Mouse (Mus musculus): ENCODE measurements around the gene Rnf223. TPM values are rescaled to one million over a fixed set of nuclear protein-coding genes. Genes with fewer than 3 reads are reported as not detected.

Gene Rnf223
- polyA plus RNA-seq, 1 experiment: 0.26 TPM

DNA sequence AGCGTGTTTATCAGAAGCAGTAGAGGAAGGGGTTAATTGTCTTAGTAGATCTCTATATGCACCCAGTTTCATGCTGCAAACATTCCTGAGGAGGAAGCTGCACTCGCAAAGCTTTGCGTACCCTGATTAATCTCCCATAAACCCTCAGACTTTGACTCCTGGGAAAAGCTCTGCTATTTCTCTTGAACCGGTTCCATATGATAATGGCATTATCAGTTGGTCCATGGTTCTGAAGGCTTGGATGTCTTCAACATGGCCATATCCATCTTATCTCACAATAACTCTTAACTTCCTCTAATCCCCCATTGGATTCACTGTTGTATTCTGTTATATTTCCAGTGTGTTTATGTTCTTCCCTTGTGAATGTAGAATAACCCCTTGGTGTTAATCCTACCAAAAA is 27.0 kb upstream of the Rnf223 start:
- TF ChIP-seq TCF12 (IDR thresholded peaks at IDR 0.05; ENCODE audit: insufficient read depth, poor library complexity, severe bottlenecking): no peak
- TF ChIP-seq MYOD1 (IDR thresholded peaks at IDR 0.05; ENCODE audit: control insufficient read depth in 1 of 3, insufficient read length in 2 of 3, low read depth in 2 of 3): no peak
- TF ChIP-seq MAX (IDR thresholded peaks at IDR 0.05; ENCODE audit: low read depth): no peak
- TF ChIP-seq MYOG (IDR thresholded peaks at IDR 0.05; ENCODE audit: control insufficient read depth in 1 of 3, insufficient read depth in 1 of 3, insufficient read length in 2 of 3, low read depth in 2 of 3): no peak
- TF ChIP-seq E2F4 (IDR thresholded peaks at IDR 0.05; ENCODE audit: insufficient read depth): no peak
- no peak for TF ChIP-seq SRF (IDR thresholded peaks at IDR 0.05; ENCODE audit: control insufficient read depth, insufficient read length, low read depth)
- TF ChIP-seq USF1 (IDR thresholded peaks at IDR 0.05; ENCODE audit: low read depth): no peak
- TF ChIP-seq TCF3 (IDR thresholded peaks at IDR 0.05; ENCODE audit: insufficient read length, low read depth): no peak
- no peak for TF ChIP-seq POLR2A (IDR thresholded peaks at IDR 0.05; ENCODE audit: insufficient read length, low read depth)
- no peak for TF ChIP-seq CEBPB (IDR thresholded peaks at IDR 0.05; ENCODE audit: insufficient read depth, poor library complexity, severe bottlenecking)
- no peak for TF ChIP-seq REST (IDR thresholded peaks at IDR 0.05; ENCODE audit: insufficient read depth, insufficient read length)
- TF ChIP-seq POLR2AphosphoS2 (IDR thresholded peaks at IDR 0.05; ENCODE audit: insufficient read length, low read depth): no peak
- no peaks in the 10 kb centered on the region for H3K79me2 ChIP-seq (ENCODE audit: control insufficient read depth, insufficient read depth)
- no peak overlapping the region for H3K4me2 ChIP-seq (ENCODE audit: low read depth)

DNA sequence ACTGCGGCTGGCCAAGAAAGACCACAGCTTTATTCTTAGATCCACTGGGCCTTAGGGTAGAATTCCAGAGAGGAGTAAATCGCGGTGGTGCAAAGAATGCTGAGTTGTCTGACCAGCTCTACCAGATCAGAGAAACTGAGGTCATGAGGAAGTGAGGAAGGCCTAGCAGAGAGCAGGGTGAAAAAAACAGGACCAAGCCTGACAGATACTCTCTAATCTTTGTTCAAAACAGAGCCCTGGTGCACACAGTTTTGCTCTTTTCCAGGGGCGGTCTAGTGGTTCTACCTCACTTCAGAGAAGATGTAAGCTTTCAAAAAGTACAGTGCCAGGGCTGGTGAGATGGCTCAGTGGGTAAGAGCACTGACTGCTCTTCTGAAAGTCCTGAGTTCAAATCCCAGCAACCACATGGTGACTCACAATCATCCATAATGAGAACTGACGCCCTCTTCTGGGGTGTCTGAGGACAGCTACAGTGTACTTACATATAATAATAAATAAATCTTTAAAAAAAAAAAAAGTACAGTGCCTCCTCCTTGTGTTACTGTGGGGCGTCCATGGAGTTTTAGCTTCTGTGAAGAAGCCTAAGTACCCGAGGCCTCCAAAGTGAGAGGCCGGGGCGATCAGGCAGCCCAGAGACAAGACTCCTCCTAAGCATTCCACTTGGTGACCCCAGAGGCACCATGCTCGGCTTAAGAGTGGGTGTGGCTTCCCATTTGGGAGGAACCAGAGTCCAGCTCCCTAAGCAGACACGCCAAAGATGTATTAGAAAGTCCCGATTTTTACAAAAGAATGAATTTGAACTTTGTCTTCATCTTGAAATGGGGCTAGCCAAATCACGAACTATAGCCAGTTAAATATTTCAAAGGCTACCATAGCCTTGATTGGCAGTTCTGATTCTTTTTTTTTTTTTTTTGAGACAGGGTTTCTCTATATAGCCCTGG is 21.4 kb upstream of the Rnf223 start:
- Histone ChIP-seq H3K27me3 (ENCODE audit: control insufficient read depth, insufficient read depth, insufficient read length) (no peaks in the 10 kb centered on the region), H3K79me2 (ENCODE audit: control insufficient read depth, insufficient read depth) (peaks cover 16% of the 10 kb centered on the region), H3K4me2 (ENCODE audit: low read depth) (peak overlapping the region; percentile 83), H3ac (ENCODE audit: control insufficient read depth, insufficient read length) (no peak overlapping the region), H3K4me3 (peak overlapping the region; percentile 70), H3K36me3 (ENCODE audit: control insufficient read depth, insufficient read depth) (no peaks in the 10 kb centered on the region)
- TF ChIP-seq MYOD1 (IDR thresholded peaks at IDR 0.05; ENCODE audit: control insufficient read depth in 1 of 3, insufficient read length in 2 of 3, low read depth in 2 of 3): no peak
- TF ChIP-seq SRF (IDR thresholded peaks at IDR 0.05; ENCODE audit: control insufficient read depth, insufficient read length, low read depth): no peak
- no peak for TF ChIP-seq MAX (IDR thresholded peaks at IDR 0.05; ENCODE audit: low read depth)
- TF ChIP-seq POLR2A (IDR thresholded peaks at IDR 0.05; ENCODE audit: insufficient read length, low read depth): no peak
- no peak for TF ChIP-seq MYOG (IDR thresholded peaks at IDR 0.05; ENCODE audit: control insufficient read depth in 1 of 3, insufficient read depth in 1 of 3, insufficient read length in 2 of 3, low read depth in 2 of 3)

More for the DNA sequence above, 27.0 kb upstream of the Rnf223 start:
- no peaks in the 10 kb centered on the region for H3K36me3 ChIP-seq (ENCODE audit: control insufficient read depth, insufficient read depth)
- H3K4me3 ChIP-seq: no peak overlapping the region
- H3ac ChIP-seq (ENCODE audit: control insufficient read depth, insufficient read length): no peak overlapping the region
- H3K27me3 ChIP-seq (ENCODE audit: control insufficient read depth, insufficient read depth, insufficient read length): peaks cover 14% of the 10 kb centered on the region

GRCm38 (mm10) chr4:156109570-156110331 is 20.6 kb upstream of the Rnf223 start, which contains the start of gene 9430015G10Rik:
9430015G10Rik (plus strand) TSS chr4:156109982.
- H3K4me3 ChIP-seq: peak within 1 kb of the TSS; percentile 70
- H3K4me2 ChIP-seq (ENCODE audit: low read depth): peak within 1 kb of the TSS; percentile 90
- no peak for TF ChIP-seq MYOD1 (IDR thresholded peaks at IDR 0.05; ENCODE audit: control insufficient read depth in 1 of 3, insufficient read length in 2 of 3, low read depth in 2 of 3)
- peak; percentile 73 for TF ChIP-seq POLR2A (IDR thresholded peaks at IDR 0.05; ENCODE audit: insufficient read length, low read depth)
- no peak for TF ChIP-seq MYOG (IDR thresholded peaks at IDR 0.05; ENCODE audit: control insufficient read depth in 1 of 3, insufficient read depth in 1 of 3, insufficient read length in 2 of 3, low read depth in 2 of 3)
- peak; percentile 51 for TF ChIP-seq POLR2AphosphoS2 (IDR thresholded peaks at IDR 0.05; ENCODE audit: insufficient read length, low read depth)
- no peak for TF ChIP-seq TCF3 (IDR thresholded peaks at IDR 0.05; ENCODE audit: insufficient read length, low read depth)
- no peak for TF ChIP-seq SRF (IDR thresholded peaks at IDR 0.05; ENCODE audit: control insufficient read depth, insufficient read length, low read depth)
- no peak for TF ChIP-seq TCF12 (IDR thresholded peaks at IDR 0.05; ENCODE audit: insufficient read depth, poor library complexity, severe bottlenecking)
- no peak for TF ChIP-seq REST (IDR thresholded peaks at IDR 0.05; ENCODE audit: insufficient read depth, insufficient read length)
- no peak for TF ChIP-seq CEBPB (IDR thresholded peaks at IDR 0.05; ENCODE audit: insufficient read depth, poor library complexity, severe bottlenecking)
- TF ChIP-seq E2F4 (IDR thresholded peaks at IDR 0.05; ENCODE audit: insufficient read depth): peak; percentile 95
- TF ChIP-seq MAX (IDR thresholded peaks at IDR 0.05; ENCODE audit: low read depth): no peak
- H3ac ChIP-seq (ENCODE audit: control insufficient read depth, insufficient read length): peak within 1 kb of the TSS; percentile 65
- no peaks in the 10 kb centered on the region for H3K27me3 ChIP-seq (ENCODE audit: control insufficient read depth, insufficient read depth, insufficient read length)
- peaks cover 16% of the 10 kb centered on the region for H3K79me2 ChIP-seq (ENCODE audit: control insufficient read depth, insufficient read depth)
- no peaks in the 10 kb centered on the region for H3K36me3 ChIP-seq (ENCODE audit: control insufficient read depth, insufficient read depth)

GRCm38 (mm10) chr4:156124077-156124476 is 6.2 kb upstream of the Rnf223 start:
- peaks cover 3% of the 10 kb centered on the region for H3K36me3 ChIP-seq (ENCODE audit: control insufficient read depth, insufficient read depth)
- H3K79me2 ChIP-seq (ENCODE audit: control insufficient read depth, insufficient read depth): no peaks in the 10 kb centered on the region
- no peak overlapping the region for H3ac ChIP-seq (ENCODE audit: control insufficient read depth, insufficient read length)
- H3K4me2 ChIP-seq (ENCODE audit: low read depth): no peak overlapping the region
- TF ChIP-seq TCF3 (IDR thresholded peaks at IDR 0.05; ENCODE audit: insufficient read length, low read depth) (no peak), POLR2A (IDR thresholded peaks at IDR 0.05; ENCODE audit: insufficient read length, low read depth) (no peak), E2F4 (IDR thresholded peaks at IDR 0.05; ENCODE audit: insufficient read depth) (no peak), MYOG (IDR thresholded peaks at IDR 0.05; ENCODE audit: control insufficient read depth in 1 of 3, insufficient read depth in 1 of 3, insufficient read length in 2 of 3, low read depth in 2 of 3) (no peak), MAX (IDR thresholded peaks at IDR 0.05; ENCODE audit: low read depth) (no peak), TCF12 (IDR thresholded peaks at IDR 0.05; ENCODE audit: insufficient read depth, poor library complexity, severe bottlenecking) (no peak), USF1 (IDR thresholded peaks at IDR 0.05; ENCODE audit: low read depth) (no peak), POLR2AphosphoS2 (IDR thresholded peaks at IDR 0.05; ENCODE audit: insufficient read length, low read depth) (no peak), SRF (IDR thresholded peaks at IDR 0.05; ENCODE audit: control insufficient read depth, insufficient read length, low read depth) (no peak), REST (IDR thresholded peaks at IDR 0.05; ENCODE audit: insufficient read depth, insufficient read length) (no peak)
- no peak overlapping the region for H3K4me3 ChIP-seq
- no peaks in the 10 kb centered on the region for H3K27me3 ChIP-seq (ENCODE audit: control insufficient read depth, insufficient read depth, insufficient read length)
